Mouse (Mus musculus) v-Abl transformed pro-B cells (cell line): ENCODE data around the gene Ugt1a6a.
"Not testable (repeated sequence)": the region's sequence is repeated elsewhere in the genome, so short reads cannot be mapped to it uniquely, and the experiment has no call there.

Experiments used
- in situ Hi-C, 2 experiments: fragments of 400-800 bp; cut with MboI; formaldehyde crosslinking; loops; one replicate each; pipeline ENCODE4 v1.15.1; 2025; ENCODE audit not compliant: unreplicated experiment in 2 of 2

The Ugt1a6a gene

GRCm38 (mm10) chr1:88134457-88135011, at the start of gene Ugt1a6a:
Ugt1a6a (plus strand) TSS chr1:88134809.
- in situ Hi-C loops: loop anchor here in 1 of 2 experiments (25.0 kb wide), 2 partner anchors 372 to 697 kb away; partner anchors contain the start of gene Atg16l1

- in situ Hi-C loops: no loop called here
Measured at GRCm38 (mm10) chr1:88086125-88086524, 48.5 kb upstream of the Ugt1a6a start.

GRCm38 (mm10) chr1:88087513-88087912, 47.1 kb upstream of the Ugt1a6a start, which contains the start of gene Ugt1a8:
Ugt1a8 (plus strand) TSS chr1:88087813.
- in situ Hi-C loops: no loop called here

- in situ Hi-C loops: no loop called here
Measured at GRCm38 (mm10) chr1:88092341-88092740, 42.3 kb upstream of the Ugt1a6a start.

- in situ Hi-C loops: not testable (repeated sequence)
Measured at GRCm38 (mm10) chr1:88094270-88094676, 40.3 kb upstream of the Ugt1a6a start.

- in situ Hi-C loops: no loop called here
Measured at GRCm38 (mm10) chr1:88094941-88095492, 39.6 kb upstream of the Ugt1a6a start, which contains the start of gene Ugt1a7c. Ugt1a7c (plus strand) TSS chr1:88095062.

- in situ Hi-C loops: not testable (repeated sequence)
Measured at GRCm38 (mm10) chr1:88098546-88098945, 36.1 kb upstream of the Ugt1a6a start.

- in situ Hi-C loops: loop anchor here in 1 of 2 experiments (25.0 kb wide), 2 partner anchors 337 to 637 kb away; partner anchors contain the start of genes Atg16l1 and Snorc
Measured at GRCm38 (mm10) chr1:88099691-88100090, 34.9 kb upstream of the Ugt1a6a start.

GRCm38 (mm10) chr1:88103019-88103418, 31.6 kb upstream of the Ugt1a6a start, which contains the start of gene Ugt1a6b:
Ugt1a6b (plus strand) TSS chr1:88103252.
- in situ Hi-C loops: loop anchor here in 1 of 2 experiments (25.0 kb wide), 2 partner anchors 341 to 641 kb away; partner anchors contain the start of genes Atg16l1 and Snorc

GRCm38 (mm10) chr1:88103697-88104468, 30.7 kb upstream of the Ugt1a6a start:
- in situ Hi-C loops: loop anchor here in 1 of 2 experiments (25.0 kb wide), 2 partner anchors 342 to 642 kb away; partner anchors contain the start of genes Atg16l1 and Snorc

- in situ Hi-C loops: loop anchor here in 1 of 2 experiments (25.0 kb wide), 2 partner anchors 343 to 643 kb away; partner anchors contain the start of genes Atg16l1 and Snorc
Measured at GRCm38 (mm10) chr1:88104667-88105430, 29.8 kb upstream of the Ugt1a6a start.

- in situ Hi-C loops: loop anchor here in 1 of 2 experiments (25.0 kb wide), 2 partner anchors 343 to 643 kb away; partner anchors contain the start of genes Atg16l1 and Snorc
Measured at GRCm38 (mm10) chr1:88105656-88106055, 29.0 kb upstream of the Ugt1a6a start.

GRCm38 (mm10) chr1:88109027-88109557, 25.5 kb upstream of the Ugt1a6a start:
- in situ Hi-C loops: loop anchor here in 1 of 2 experiments (25.0 kb wide), 2 partner anchors 347 to 647 kb away; partner anchors contain the start of genes Atg16l1 and Snorc

- in situ Hi-C loops: loop anchor here in 1 of 2 experiments (25.0 kb wide), 2 partner anchors 347 to 647 kb away; partner anchors contain the start of genes Atg16l1 and Snorc
Measured at GRCm38 (mm10) chr1:88109604-88110003, 25.0 kb upstream of the Ugt1a6a start.

- in situ Hi-C loops: loop anchor here in 1 of 2 experiments (25.0 kb wide), 2 partner anchors 350 to 650 kb away; partner anchors contain the start of genes Atg16l1 and Snorc
Measured at GRCm38 (mm10) chr1:88112769-88113168, 21.8 kb upstream of the Ugt1a6a start.

GRCm38 (mm10) chr1:88120550-88120949, 14.1 kb upstream of the Ugt1a6a start:
- in situ Hi-C loops: loop anchor here in 1 of 2 experiments (25.0 kb wide), 2 partner anchors 358 to 658 kb away; partner anchors contain the start of genes Atg16l1 and Snorc

- in situ Hi-C loops: loop anchor here in 1 of 2 experiments (25.0 kb wide), 2 partner anchors 359 to 659 kb away; partner anchors contain the start of genes Atg16l1 and Snorc
Measured at GRCm38 (mm10) chr1:88121521-88121920, 13.1 kb upstream of the Ugt1a6a start.

GRCm38 (mm10) chr1:88125827-88126360, 8.7 kb upstream of the Ugt1a6a start:
- in situ Hi-C loops: loop anchor here in 1 of 2 experiments (25.0 kb wide), 2 partner anchors 364 to 689 kb away; partner anchors contain the start of gene Atg16l1

GRCm38 (mm10) chr1:88129091-88129490, 5.5 kb upstream of the Ugt1a6a start:
- in situ Hi-C loops: loop anchor here in 1 of 2 experiments (25.0 kb wide), 2 partner anchors 367 to 692 kb away; partner anchors contain the start of gene Atg16l1
